Mouse (Mus musculus): Measurements from ENCODE around the gene Tbx21.

DNA sequence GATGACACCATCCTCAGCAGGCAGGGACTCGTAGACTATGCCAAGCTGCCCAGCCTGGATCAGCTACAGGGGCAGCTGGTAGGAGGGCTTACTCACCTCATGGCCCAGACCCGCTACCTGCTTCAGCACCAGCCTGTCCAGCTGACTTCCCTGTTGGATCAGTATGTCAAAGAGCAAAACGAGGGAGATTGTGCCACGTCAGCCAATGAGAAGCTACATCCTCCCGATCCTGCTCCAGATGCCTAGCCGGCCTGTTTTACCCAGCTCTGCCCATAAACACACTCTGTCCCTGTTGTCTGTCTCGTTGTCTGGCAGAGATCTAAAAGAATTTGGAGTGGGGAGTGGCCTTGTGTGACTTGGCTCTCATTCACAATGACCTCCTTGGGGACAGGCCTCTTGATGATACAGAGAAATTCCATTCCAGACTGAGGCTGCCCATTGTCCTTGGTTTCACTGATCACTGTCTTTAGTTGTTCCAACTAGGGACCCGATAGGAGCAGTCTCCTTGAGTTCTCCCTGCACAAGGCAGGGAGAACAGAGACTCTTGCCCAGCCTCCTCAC lies 67.0 kb downstream of the Tbx21 start:
- no peak for TF ChIP-seq CHD2 (IDR thresholded peaks at IDR 0.05; ENCODE audit: low read depth, low read length)
- no peak for TF ChIP-seq ZNF384 (IDR thresholded peaks at IDR 0.05; ENCODE audit: low read depth, low read length)
- no peak for TF ChIP-seq MAFK (IDR thresholded peaks at IDR 0.05; ENCODE audit: insufficient read depth, low read depth, low read length)
- no peak for TF ChIP-seq HCFC1 (IDR thresholded peaks at IDR 0.05; ENCODE audit: borderline replicate concordance, insufficient read depth, low read length)
